Mouse (Mus musculus): ENCODE data around the gene Slc30a2.

DNA sequence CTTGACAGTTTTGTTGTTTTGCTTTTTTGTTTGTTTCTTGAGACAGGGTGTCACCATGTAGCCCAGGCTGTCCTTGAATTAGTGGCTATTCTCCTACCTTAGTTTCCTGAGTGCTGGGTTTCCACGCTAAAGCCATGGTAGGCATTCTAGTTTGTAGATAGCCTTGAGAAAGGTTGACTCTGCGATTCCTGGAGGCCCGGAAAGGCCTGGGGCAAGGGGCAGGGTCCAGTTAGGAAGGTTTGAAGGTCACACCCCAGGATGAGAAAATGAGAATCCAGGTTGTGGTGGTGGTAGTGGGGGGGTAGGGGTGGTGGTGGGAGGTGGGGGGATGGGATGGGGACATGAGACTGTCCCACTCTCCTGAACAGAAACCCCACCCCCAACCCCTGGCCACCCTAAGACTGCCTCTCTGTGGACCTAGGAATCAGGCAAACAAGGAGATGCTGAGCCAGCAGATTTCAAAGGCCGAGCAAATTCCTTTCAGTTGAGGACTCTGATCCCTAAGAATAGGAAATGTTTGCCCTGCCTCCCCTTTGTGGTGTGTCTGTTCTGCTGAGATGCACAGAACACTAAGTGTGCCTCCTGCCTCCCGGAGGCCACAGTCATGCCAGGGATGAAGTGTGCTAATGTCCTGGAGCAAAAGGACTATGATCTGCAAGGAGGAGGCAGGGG, 16.0 kb upstream of the Slc30a2 start:
- TF ChIP-seq POLR2A (IDR thresholded peaks at IDR 0.05; ENCODE audit: borderline replicate concordance, extremely low read depth, low read depth, low read length) (no peak), CTCF (IDR thresholded peaks at IDR 0.05; ENCODE audit: insufficient read depth, low read length) (no peak)
